ENCODE assay signal across 18 mouse cellular contexts in the genomic region with DNA sequence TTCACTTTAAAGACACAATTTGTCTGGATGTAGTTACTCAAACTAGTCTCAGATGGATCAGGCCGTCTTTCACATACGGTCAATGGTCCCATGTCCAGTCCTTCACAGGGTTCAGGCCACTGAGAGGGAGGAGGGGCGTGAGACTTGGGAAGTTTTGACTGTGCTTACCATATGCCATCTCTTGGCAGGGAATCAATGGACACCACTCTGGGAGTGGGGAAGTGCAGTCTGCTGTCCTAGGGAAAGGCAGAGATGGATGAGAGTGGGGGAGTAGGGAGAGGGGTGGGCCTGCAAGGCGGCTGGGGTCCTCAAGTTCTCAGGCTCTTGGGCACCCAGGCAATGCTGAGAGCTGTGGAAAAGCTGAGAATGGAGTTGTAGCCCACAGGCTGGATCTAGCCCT. TPM values are rescaled to one million over a fixed set of nuclear protein-coding genes. Genes with fewer than 3 reads are reported as not detected.
"Had no signal": no experiment of that assay in that cellular context is flagged by ENCODE, and none has a peak within 500 bp of the region (broad histone marks: within the 10 kb centered on the region; RNA-seq: fewer than 3 reads in every experiment).

No protein-coding gene starts in this region.

- H3K4me1 ChIP-seq: kidney, embryonic 15.5 days; limb, embryonic 12.5 days; liver, embryonic 13.5 days; lung, embryonic 15.5 days; megakaryocyte, embryonic 14.5 days; midbrain, embryonic 15.5 days had no signal

- H3K27ac ChIP-seq: kidney, embryonic 15.5 days; left cerebral cortex, adult 2 months; limb, embryonic 12.5 days; liver, embryonic 13.5 days; lung, embryonic 15.5 days; macrophage; midbrain, embryonic 15.5 days had no signal

- H3K36me3 ChIP-seq: kidney, embryonic 15.5 days; limb, embryonic 12.5 days; liver, embryonic 13.5 days; lung, embryonic 15.5 days; midbrain, embryonic 15.5 days had no signal

- H3K9me3 ChIP-seq: kidney, embryonic 15.5 days; limb, embryonic 12.5 days; liver, embryonic 13.5 days; lung, embryonic 15.5 days; megakaryocyte, embryonic 14.5 days; midbrain, embryonic 15.5 days had no signal

- H3K27me3 ChIP-seq: kidney, embryonic 15.5 days; limb, embryonic 12.5 days; liver, embryonic 13.5 days; lung, embryonic 15.5 days; megakaryocyte, embryonic 14.5 days; midbrain, embryonic 15.5 days had no signal

- H3K9ac ChIP-seq: kidney, embryonic 15.5 days; limb, embryonic 12.5 days; liver, embryonic 13.5 days; liver, postnatal 0 days; lung, embryonic 15.5 days; midbrain, embryonic 15.5 days had no signal

- H3K4me2 ChIP-seq: kidney, embryonic 15.5 days; limb, embryonic 12.5 days; liver, embryonic 13.5 days; lung, embryonic 15.5 days; midbrain, embryonic 15.5 days had no signal

- H3K4me3 ChIP-seq: kidney, embryonic 15.5 days; left cerebral cortex, adult 2 months; limb, embryonic 12.5 days; liver, embryonic 13.5 days; lung, embryonic 15.5 days; megakaryocyte, embryonic 14.5 days; midbrain, embryonic 15.5 days had no signal

- ATAC-seq: liver, postnatal 0 days; midbrain, embryonic 15.5 days had no signal

- DNase-seq: kidney, postnatal 14 days; liver; liver, embryonic 13.5 days; liver, postnatal 0 days; lung, postnatal 14 days; right cerebral cortex, postnatal 14 days; thymus, postnatal 36 days had no signal

RNA-seq across cellular contexts. Expression of gene Ifi202b, which starts 12.5 kb away (rescaled TPM):
- total RNA-seq: layer of hippocampus, postnatal 25 days; left cerebral cortex, adult 2 months; left cerebral cortex, postnatal 25 days had no signal
- polyA plus RNA-seq: kidney, embryonic 15.5 days; limb, embryonic 12.5 days; liver, embryonic 13.5 days; liver, postnatal 0 days; lung, embryonic 15.5 days; macrophage; midbrain, embryonic 15.5 days; neural tube, embryonic 14.5 days; spleen, adult 2 months had no signal

RNA-seq across cellular contexts. Expression of gene Ifi205, which starts 36.6 kb away (rescaled TPM):
- total RNA-seq: layer of hippocampus, postnatal 25 days; left cerebral cortex, adult 2 months; left cerebral cortex, postnatal 25 days had no signal
- polyA plus RNA-seq: kidney, embryonic 15.5 days; neural tube, embryonic 14.5 days had no signal

RNA-seq across cellular contexts. Expression of gene Olfr433, which starts 45.5 kb away (rescaled TPM):
- total RNA-seq: layer of hippocampus, postnatal 25 days; left cerebral cortex, adult 2 months; left cerebral cortex, postnatal 25 days had no signal
- polyA plus RNA-seq: kidney, embryonic 15.5 days; limb, embryonic 12.5 days; lung, embryonic 15.5 days; midbrain, embryonic 15.5 days; neural tube, embryonic 14.5 days had no signal
